Mouse (Mus musculus) MEL (cell line): ENCODE measurements at regions not wholly inside any gene's neighbourhood (a gene's known extent, or its start where the extent isn't known, plus 50 kb on each side); places are given as distances from the start of the nearest gene placed in this dataset.

Experiments used
- DNase-seq: peaks from one replicate; pipeline ENCODE4 v3.0.0; 2011; ENCODE audit warnings: low read depth, low spot score
- H3K27ac ChIP-seq: 2 replicates; pipeline ENCODE4 v1.5.1; 2012; ENCODE audit warnings: low read depth, mild to moderate bottlenecking, control low read depth, low read length, moderate library complexity; ENCODE audit not compliant: control insufficient read depth
- H3K27me3 ChIP-seq, 2 experiments: fragments of 150-350 bp in 1 of 2; sonication (generic) in 1 of 2; 2 replicates each; pipeline ENCODE4 v1.6.1; 2012; ENCODE audit warnings: low read length in 2 of 2, mild to moderate bottlenecking in 2 of 2, improper control_type of control experiment in 1 of 2, moderate library complexity in 1 of 2; ENCODE audit not compliant: insufficient read depth in 2 of 2, control insufficient read depth in 1 of 2
- H3K36me3 ChIP-seq, 2 experiments: 2 replicates each; pipeline ENCODE4 v1.6.1; 2012 to 2014; ENCODE audit warnings: low read length in 2 of 2, improper control_type of control experiment in 1 of 2, inconsistent platforms in 1 of 2, mild to moderate bottlenecking in 1 of 2; ENCODE audit not compliant: insufficient read depth in 2 of 2, control insufficient read depth in 1 of 2
- H3K4me1 ChIP-seq, 2 experiments: fragments of 150-350 bp in 1 of 2; sonication (generic) in 1 of 2; 2 replicates each; pipeline ENCODE4 v1.6.1; 2012; ENCODE audit warnings: low read length in 2 of 2, improper control_type of control experiment in 1 of 2, mild to moderate bottlenecking in 1 of 2; ENCODE audit not compliant: insufficient read depth in 2 of 2, control insufficient read depth in 1 of 2
- H3K4me3 ChIP-seq, 2 experiments: fragments of 150-350 bp in 1 of 2; sonication (generic) in 1 of 2; 2 replicates each; pipeline ENCODE4 v1.5.1; 2012; ENCODE audit warnings: low read depth in 2 of 2, low read length in 2 of 2, mild to moderate bottlenecking in 2 of 2, moderate library complexity in 2 of 2, control low read depth in 1 of 2, improper control_type of control experiment in 1 of 2; ENCODE audit not compliant: control insufficient read depth in 1 of 2, insufficient read depth in 1 of 2
- H3K79me2 ChIP-seq: 2 replicates; pipeline ENCODE4 v1.6.1; 2012; ENCODE audit warnings: mild to moderate bottlenecking, low read length, moderate library complexity; ENCODE audit not compliant: control insufficient read depth, poor library complexity, insufficient read depth
- H3K9ac ChIP-seq: 2 replicates; pipeline ENCODE4 v1.6.1; 2012; ENCODE audit warnings: low read depth, mild to moderate bottlenecking, control low read depth, low read length, moderate library complexity; ENCODE audit not compliant: control insufficient read depth, poor library complexity, severe bottlenecking
- H3K9me3 ChIP-seq: fragments of 150-350 bp; sonication (generic); replicated peaks from 2 replicates; pipeline ENCODE4 v1.6.1; 2012; ENCODE audit warnings: mild to moderate bottlenecking, low read length, improper control_type of control experiment, moderate library complexity; ENCODE audit not compliant: insufficient read depth
- CHD2 ChIP-seq: IDR thresholded peaks from 2 replicates; pipeline ENCODE4 v1.6.1; 2011; ENCODE audit warnings: low read length, improper control_type of control experiment
- ELF1 ChIP-seq: IDR thresholded peaks from 2 replicates; pipeline ENCODE4 v1.6.1; 2014; ENCODE audit warnings: low read depth, mild to moderate bottlenecking, inconsistent platforms, low read length, improper control_type of control experiment, moderate library complexity
- EP300 ChIP-seq, 2 experiments: IDR thresholded peaks; 2 replicates each; pipeline ENCODE4 v1.6.1; 2011; ENCODE audit warnings: improper control_type of control experiment in 2 of 2, low read length in 2 of 2, low read depth in 1 of 2, mild to moderate bottlenecking in 1 of 2
- GABPA ChIP-seq: IDR thresholded peaks from 2 replicates; pipeline ENCODE4 v1.6.1; 2012; ENCODE audit warnings: low read depth, mild to moderate bottlenecking, inconsistent platforms, low read length, improper control_type of control experiment, moderate library complexity
- GATA1 ChIP-seq: IDR thresholded peaks from 2 replicates; pipeline ENCODE4 v1.6.1; 2011; ENCODE audit warnings: low read depth, low read length, improper control_type of control experiment
- JUND ChIP-seq: IDR thresholded peaks from 2 replicates; pipeline ENCODE4 v1.6.1; 2011; ENCODE audit warnings: low read depth, mild to moderate bottlenecking, improper control_type of control experiment, low read length
- KAT2A ChIP-seq: conservative IDR thresholded peaks from 2 replicates; pipeline ENCODE4 v1.6.1; 2012; ENCODE audit warnings: low read depth, low read length, improper control_type of control experiment, inconsistent platforms
- MAX ChIP-seq: IDR thresholded peaks from 2 replicates; pipeline ENCODE4 v1.6.1; 2011; ENCODE audit warnings: low read length, improper control_type of control experiment
- MAZ ChIP-seq: IDR thresholded peaks from 2 replicates; pipeline ENCODE4 v1.6.1; 2012; ENCODE audit warnings: low read depth, mild to moderate bottlenecking, inconsistent platforms, low read length, improper control_type of control experiment
- MEF2A ChIP-seq: IDR thresholded peaks from 2 replicates; pipeline ENCODE4 v1.6.1; 2014; ENCODE audit warnings: low read depth, mild to moderate bottlenecking, inconsistent platforms, low read length, improper control_type of control experiment; ENCODE audit not compliant: poor library complexity, insufficient replicate concordance, severe bottlenecking; ENCODE audit errors: extremely low read depth
- MYB ChIP-seq: IDR thresholded peaks from 2 replicates; pipeline ENCODE4 v1.6.1; 2011; ENCODE audit warnings: mild to moderate bottlenecking, low read depth, low read length, improper control_type of control experiment
- MYC ChIP-seq: IDR thresholded peaks from 2 replicates; pipeline ENCODE4 v1.6.1; 2011; ENCODE audit warnings: low read depth, mild to moderate bottlenecking, low read length, improper control_type of control experiment, moderate library complexity
- NELFE ChIP-seq: IDR thresholded peaks from 2 replicates; pipeline ENCODE4 v1.6.1; 2011; ENCODE audit warnings: low read depth, low read length, improper control_type of control experiment
- POLR2A ChIP-seq, 2 experiments: IDR thresholded peaks; 2 replicates each; pipeline ENCODE4 v1.6.1; 2011 to 2012; ENCODE audit warnings: low read length in 2 of 2, mild to moderate bottlenecking in 2 of 2, control low read depth in 1 of 2, improper control_type of control experiment in 1 of 2, low read depth in 1 of 2, moderate library complexity in 1 of 2; ENCODE audit not compliant: control insufficient read depth in 1 of 2, insufficient read depth in 1 of 2, poor library complexity in 1 of 2
- POLR2AphosphoS2 ChIP-seq: IDR thresholded peaks from 2 replicates; pipeline ENCODE4 v1.6.1; 2011; ENCODE audit warnings: low read length, improper control_type of control experiment
- RCOR1 ChIP-seq: IDR thresholded peaks from 2 replicates; pipeline ENCODE4 v1.6.1; 2012; ENCODE audit warnings: low read depth, mild to moderate bottlenecking, inconsistent platforms, low read length, improper control_type of control experiment
- TAL1 ChIP-seq: IDR thresholded peaks from 2 replicates; pipeline ENCODE4 v1.6.1; 2012; ENCODE audit warnings: mild to moderate bottlenecking, inconsistent platforms, low read length, moderate library complexity, mixed read lengths
- TCF12 ChIP-seq: IDR thresholded peaks from 2 replicates; pipeline ENCODE4 v1.6.1; 2014; ENCODE audit warnings: low read depth, mild to moderate bottlenecking, inconsistent platforms, low read length, improper control_type of control experiment, moderate library complexity
- UBTF ChIP-seq: IDR thresholded peaks from 2 replicates; pipeline ENCODE4 v1.6.1; 2012; ENCODE audit warnings: low read depth, mild to moderate bottlenecking, inconsistent platforms, low read length, improper control_type of control experiment, moderate library complexity, borderline replicate concordance; ENCODE audit not compliant: insufficient read depth
- USF1 ChIP-seq: IDR thresholded peaks from 2 replicates; pipeline ENCODE4 v1.6.1; 2014; ENCODE audit warnings: low read depth, mild to moderate bottlenecking, inconsistent platforms, low read length, improper control_type of control experiment, moderate library complexity
- ZC3H11A ChIP-seq: IDR thresholded peaks from 2 replicates; pipeline ENCODE4 v1.6.1; 2012; ENCODE audit warnings: low read depth, mild to moderate bottlenecking, inconsistent platforms, low read length, improper control_type of control experiment
- ZMIZ1 ChIP-seq: IDR thresholded peaks from 2 replicates; pipeline ENCODE4 v1.6.1; 2012; ENCODE audit warnings: low read depth, mild to moderate bottlenecking, inconsistent platforms, low read length, improper control_type of control experiment, moderate library complexity
- ZNF384 ChIP-seq: IDR thresholded peaks from 2 replicates; pipeline ENCODE4 v1.6.1; 2012; ENCODE audit warnings: low read depth, mild to moderate bottlenecking, inconsistent platforms, low read length, improper control_type of control experiment

GRCm38 (mm10) chr1:107765307-107765706 lies 175.5 kb downstream of the Serpinb8 start:
- Histone ChIP-seq H3K4me3 (no peak overlapping the region), H3K36me3 (no peaks in the 10 kb centered on the region), H3K79me2 (no peaks in the 10 kb centered on the region), H3K4me1 (no peaks in the 10 kb centered on the region), H3K9me3 (no peaks in the 10 kb centered on the region), H3K27me3 (no peaks in the 10 kb centered on the region), H3K27ac (no peak overlapping the region), H3K9ac (no peak overlapping the region)
- no peak for DNase-seq
- TF ChIP-seq ZMIZ1 (no peak), MEF2A (no peak), MYB (no peak), POLR2AphosphoS2 (no peak), MAZ (no peak), KAT2A (no peak), MAX (no peak), EP300 (IDR thresholded peaks at IDR 0.05; ENCODE audit: low read depth in 1 of 2, low read length in 2 of 2) (no peak), USF1 (no peak), MYC (no peak), TAL1 (no peak), TCF12 (no peak), RCOR1 (no peak), JUND (no peak)

- H3K36me3 ChIP-seq: no peaks in the 10 kb centered on the region
These were observed 177.6 kb downstream of the Serpinb8 start for GRCm38 (mm10) chr1:107767198-107767947.

More at GRCm38 (mm10) chr1:107767198-107767947, 177.6 kb downstream of the Serpinb8 start:
- no peaks in the 10 kb centered on the region for H3K9me3 ChIP-seq
- H3K27me3 ChIP-seq: no peaks in the 10 kb centered on the region
- H3K4me1 ChIP-seq: no peaks in the 10 kb centered on the region
- H3K79me2 ChIP-seq: no peaks in the 10 kb centered on the region
- H3K9ac ChIP-seq: no peak overlapping the region
- DNase-seq: no peak
- no peak overlapping the region for H3K27ac ChIP-seq
- no peak overlapping the region for H3K4me3 ChIP-seq
- TF ChIP-seq GATA1 (no peak), RCOR1 (no peak), USF1 (no peak), NELFE (no peak), ZC3H11A (no peak), GABPA (no peak), CHD2 (no peak), ZNF384 (no peak), ZMIZ1 (no peak), ELF1 (no peak), MYB (no peak), MAZ (no peak), UBTF (no peak), POLR2A (IDR thresholded peaks at IDR 0.05; ENCODE audit: control insufficient read depth in 1 of 2, insufficient read depth in 1 of 2, low read depth in 1 of 2, low read length in 2 of 2, poor library complexity in 1 of 2) (no peak)
